Mouse (Mus musculus) testis, adult 2 months (tissue): ENCODE measurements around the gene Timm22. TPM values are rescaled to one million over a fixed set of nuclear protein-coding genes. Genes with fewer than 3 reads are reported as not detected.

Source experiments
- H3K27ac ChIP-seq: fragments of 200-500 bp; 2 replicates; pipeline ENCODE4 v1.5.1; 2012; ENCODE audit warnings: low read depth, low read length; ENCODE audit not compliant: control insufficient read depth, insufficient read depth
- H3K27me3 ChIP-seq: fragments of 200-500 bp; 2 replicates; pipeline ENCODE4 v1.6.1; 2012; ENCODE audit warnings: mild to moderate bottlenecking, low read length, moderate library complexity; ENCODE audit not compliant: control insufficient read depth, insufficient read depth
- H3K36me3 ChIP-seq: fragments of 200-500 bp; 2 replicates; pipeline ENCODE4 v1.6.1; 2012; ENCODE audit warnings: mild to moderate bottlenecking, low read length; ENCODE audit not compliant: control insufficient read depth, insufficient read depth
- H3K4me1 ChIP-seq: fragments of 200-500 bp; 2 replicates; pipeline ENCODE4 v1.6.1; 2012; ENCODE audit warnings: low read length; ENCODE audit not compliant: control insufficient read depth, insufficient read depth
- H3K4me3 ChIP-seq: fragments of 200-500 bp; 2 replicates; pipeline ENCODE4 v1.5.1; 2012; ENCODE audit warnings: low read depth, mild to moderate bottlenecking, low read length, moderate library complexity, mixed read lengths; ENCODE audit not compliant: control insufficient read depth
- CTCF ChIP-seq: fragments of 200-500 bp; IDR thresholded peaks from 2 replicates; pipeline ENCODE4 v1.5.1; 2012; ENCODE audit warnings: low read depth, mild to moderate bottlenecking, inconsistent platforms, low read length, moderate library complexity; ENCODE audit not compliant: control insufficient read depth, insufficient read depth, insufficient replicate concordance
- POLR2A ChIP-seq: fragments of 200-500 bp; IDR thresholded peaks from 2 replicates; pipeline ENCODE4 v1.6.1; 2012; ENCODE audit warnings: low read depth, mild to moderate bottlenecking, inconsistent platforms, low read length, moderate library complexity; ENCODE audit not compliant: control insufficient read depth
- polyA plus RNA-seq: library from polyadenylated mRNA; depleted of rRNA; stranded (reverse); fragments of >200 nt; gene quantifications from 2 replicates; pipeline ENCODE4 v1.2.3, GENCODE M21; 2012

Timm22 gene
- polyA plus RNA-seq, 1 experiment: 8.6 TPM

DNA sequence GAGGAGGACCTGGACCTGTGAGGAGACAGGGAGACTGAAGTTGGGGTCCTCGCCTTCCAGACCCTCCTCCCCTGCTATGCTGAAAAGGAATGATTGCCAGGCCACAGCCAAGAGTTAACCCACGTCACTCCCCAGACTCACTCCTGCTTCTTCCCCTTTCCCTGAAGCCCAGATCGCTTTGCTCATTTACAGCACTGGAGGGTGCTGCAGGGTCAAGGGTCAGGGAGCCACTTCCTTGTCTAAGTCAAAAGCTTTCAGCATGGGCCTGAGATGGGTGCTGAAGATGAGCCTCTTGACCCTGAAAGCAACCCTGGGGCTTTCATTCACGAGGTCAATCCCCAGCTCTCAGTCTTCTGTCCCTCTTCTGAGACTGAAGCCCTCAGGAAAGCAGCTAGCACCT lies 12.4 kb downstream of the Timm22 start:
- no peaks in the 10 kb centered on the region for H3K4me1 ChIP-seq
- TF ChIP-seq CTCF (no peak), POLR2A (no peak)
- H3K27ac ChIP-seq: no peak overlapping the region
- H3K27me3 ChIP-seq: no peaks in the 10 kb centered on the region
- H3K36me3 ChIP-seq: peaks cover 1% of the 10 kb centered on the region
- H3K4me3 ChIP-seq: no peak overlapping the region

DNA sequence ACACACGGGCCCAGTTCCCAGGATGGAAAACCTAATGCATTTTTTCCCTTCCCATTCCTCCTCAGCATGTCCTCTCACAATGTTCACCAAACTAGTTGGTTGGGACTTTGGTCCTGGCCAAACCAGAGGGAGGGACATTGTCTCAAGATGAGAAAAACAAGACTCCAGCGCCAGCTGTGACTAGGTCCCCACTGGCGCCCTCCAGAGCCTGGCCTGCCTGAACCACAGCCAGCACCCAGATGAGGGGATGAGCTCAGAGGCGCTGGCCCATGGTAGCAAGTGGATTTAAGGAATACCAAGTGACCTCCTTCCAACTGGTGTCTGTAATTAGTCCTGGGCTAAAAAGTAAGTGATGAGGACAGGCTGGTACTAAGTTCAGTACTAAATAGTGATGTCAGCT lies 14.1 kb downstream of the Timm22 start:
- Histone ChIP-seq H3K4me3 (no peak overlapping the region), H3K27me3 (no peaks in the 10 kb centered on the region), H3K4me1 (no peaks in the 10 kb centered on the region), H3K27ac (no peak overlapping the region), H3K36me3 (peaks cover under 1% of the 10 kb centered on the region; the same call in 1 of the 2 replicates)
- TF ChIP-seq CTCF: no peak
- TF ChIP-seq POLR2A: no peak

DNA sequence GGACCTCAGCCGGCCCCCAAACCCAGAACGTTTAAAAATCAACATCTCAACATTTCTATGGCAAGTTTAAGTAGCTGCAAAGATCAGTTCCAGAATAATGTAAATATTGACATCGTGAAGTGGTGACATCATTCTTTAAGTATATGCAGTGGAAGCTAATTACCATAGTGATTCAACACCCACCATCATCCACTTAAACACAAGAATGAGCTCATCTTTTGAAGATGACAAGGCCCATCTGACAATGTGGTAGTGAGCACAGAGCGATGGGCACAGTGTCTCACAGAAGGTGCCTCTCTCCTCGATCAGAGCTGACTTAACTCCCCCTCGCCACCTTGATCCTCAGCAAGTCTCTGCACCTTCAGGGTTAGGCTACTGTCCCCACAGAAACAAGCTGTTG lies 19.0 kb downstream of the Timm22 start:
- no peak overlapping the region for H3K27ac ChIP-seq
- no peak for TF ChIP-seq POLR2A
- no peak for TF ChIP-seq CTCF
- H3K27me3 ChIP-seq: no peaks in the 10 kb centered on the region
- H3K4me3 ChIP-seq: no peak overlapping the region
- H3K36me3 ChIP-seq: no peaks in the 10 kb centered on the region
- no peaks in the 10 kb centered on the region for H3K4me1 ChIP-seq

DNA sequence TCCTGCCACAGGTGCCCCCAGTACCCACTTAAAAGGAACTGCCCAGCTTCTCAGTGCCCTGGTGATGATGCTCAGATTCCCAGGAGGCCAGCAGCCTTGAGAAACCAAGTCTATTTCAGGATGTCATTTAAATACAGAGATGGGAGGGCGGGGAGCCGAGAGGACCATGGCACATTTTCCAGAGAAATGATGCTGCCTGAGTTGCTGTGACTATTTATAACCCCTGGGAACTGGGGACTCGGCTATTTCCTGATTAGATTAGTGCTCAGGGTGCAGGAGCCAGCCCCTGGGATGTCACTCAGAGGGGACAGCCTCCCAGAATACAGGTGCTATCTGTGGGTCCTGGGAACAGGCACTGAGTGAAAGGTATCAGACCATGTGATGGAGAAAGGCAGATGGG lies 21.0 kb downstream of the Timm22 start:
- TF ChIP-seq POLR2A (no peak), CTCF (no peak)
- H3K27ac ChIP-seq: no peak overlapping the region
- H3K4me1 ChIP-seq: no peaks in the 10 kb centered on the region
- no peaks in the 10 kb centered on the region for H3K27me3 ChIP-seq
- no peaks in the 10 kb centered on the region for H3K36me3 ChIP-seq
- H3K4me3 ChIP-seq: no peak overlapping the region

DNA sequence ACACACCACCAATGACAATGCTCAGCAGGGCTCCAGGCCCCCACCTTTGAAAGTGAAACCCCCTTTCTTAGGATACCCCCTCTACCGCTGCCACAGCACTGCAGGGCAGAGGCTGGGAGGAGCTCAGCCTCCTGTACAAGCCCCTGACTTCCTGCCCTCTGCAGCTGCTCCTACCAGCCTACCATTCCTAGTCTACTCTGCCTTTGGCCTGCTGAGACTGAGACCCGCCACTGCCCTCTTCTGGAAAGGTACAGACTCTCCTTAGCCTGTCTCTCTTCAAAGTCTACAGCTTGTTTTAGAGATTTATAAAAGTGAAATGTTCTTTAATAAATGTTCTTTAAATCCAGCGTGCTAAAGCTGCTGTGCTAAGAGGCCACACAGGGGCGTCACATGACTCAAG lies 22.3 kb downstream of the Timm22 start:
- H3K4me3 ChIP-seq: no peak overlapping the region
- H3K27me3 ChIP-seq: no peaks in the 10 kb centered on the region
- no peaks in the 10 kb centered on the region for H3K4me1 ChIP-seq
- TF ChIP-seq CTCF (no peak), POLR2A (no peak)
- no peak overlapping the region for H3K27ac ChIP-seq
- H3K36me3 ChIP-seq: no peaks in the 10 kb centered on the region

DNA sequence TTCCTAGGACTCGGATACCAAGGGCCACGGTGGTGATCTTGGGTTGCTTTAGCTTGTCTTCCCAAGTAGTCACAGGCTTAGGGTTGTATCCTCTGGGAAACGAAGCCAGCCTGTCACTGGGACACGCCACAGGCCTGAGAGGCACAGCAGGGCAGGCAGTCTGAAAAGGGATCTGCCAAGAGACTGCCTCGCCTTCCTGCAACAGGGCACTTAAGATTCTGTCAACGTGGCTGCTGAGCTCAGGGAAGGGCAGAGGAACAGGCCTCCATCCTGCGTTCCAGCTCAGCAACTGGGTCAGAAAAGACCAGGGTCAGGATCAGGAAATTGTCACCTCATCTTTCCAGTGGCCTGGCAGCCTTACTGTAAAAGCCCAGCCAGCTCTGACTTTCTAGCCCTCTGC lies 22.8 kb downstream of the Timm22 start:
- H3K4me1 ChIP-seq: no peaks in the 10 kb centered on the region
- no peak overlapping the region for H3K4me3 ChIP-seq
- TF ChIP-seq POLR2A (no peak), CTCF (no peak)
- H3K36me3 ChIP-seq: no peaks in the 10 kb centered on the region
- no peaks in the 10 kb centered on the region for H3K27me3 ChIP-seq
- no peak overlapping the region for H3K27ac ChIP-seq

DNA sequence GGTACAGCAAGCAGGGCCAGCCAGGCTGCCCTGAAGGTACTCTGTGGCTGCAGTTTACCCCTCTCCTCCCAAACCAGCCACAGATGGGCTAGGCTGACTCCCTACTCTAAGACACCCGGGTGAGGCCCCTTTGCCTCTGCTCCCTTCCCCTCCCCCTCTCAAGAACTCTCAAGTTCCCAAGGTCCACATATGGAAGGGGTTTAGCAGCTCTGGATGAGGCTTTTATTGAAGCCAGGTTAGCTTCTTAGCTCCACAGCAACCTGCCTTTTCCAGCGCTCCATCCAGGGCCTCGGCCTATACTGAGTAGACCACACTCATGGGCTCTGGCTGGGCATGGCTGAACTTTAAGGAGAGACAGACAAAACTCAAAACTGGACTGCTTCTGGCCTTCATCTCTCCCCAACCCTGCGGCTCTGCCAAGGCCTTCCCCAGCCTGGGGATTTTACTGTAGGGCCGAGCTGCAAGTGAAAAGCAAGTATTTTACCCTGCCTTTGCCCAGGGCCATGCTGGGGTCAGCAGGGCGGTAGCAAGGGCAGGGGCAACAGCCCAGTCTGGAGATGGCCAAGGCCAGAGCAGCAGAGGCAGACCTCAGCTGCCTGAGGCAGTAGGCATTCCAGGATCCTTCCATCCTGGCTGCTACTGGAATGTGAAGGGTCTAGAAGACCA lies 23.3 kb downstream of the Timm22 start:
- Histone ChIP-seq H3K4me1 (no peaks in the 10 kb centered on the region), H3K4me3 (no peak overlapping the region), H3K27me3 (no peaks in the 10 kb centered on the region), H3K36me3 (no peaks in the 10 kb centered on the region), H3K27ac (no peak overlapping the region)
- TF ChIP-seq CTCF (no peak), POLR2A (no peak)

DNA sequence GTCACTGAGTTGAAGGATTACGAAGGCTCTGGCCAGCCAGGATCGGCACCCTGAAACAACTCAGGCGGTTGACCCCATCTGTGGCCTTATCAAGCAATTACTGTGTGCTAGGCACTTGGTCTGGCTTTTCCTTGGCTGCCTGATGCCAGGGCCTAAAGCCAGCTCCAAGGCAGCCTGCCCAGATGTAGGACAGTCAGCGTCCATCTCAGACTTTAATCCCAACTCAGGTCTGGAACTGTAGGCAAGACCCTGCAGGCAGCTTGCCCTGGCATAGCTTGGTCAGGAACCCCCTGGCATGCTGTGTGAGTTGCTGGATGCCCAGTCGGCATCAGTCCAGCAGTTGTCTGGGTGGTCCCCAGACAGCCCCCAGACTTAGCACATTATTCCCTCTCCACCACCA lies 29.3 kb downstream of the Timm22 start:
- H3K4me3 ChIP-seq: no peak overlapping the region
- no peaks in the 10 kb centered on the region for H3K27me3 ChIP-seq
- H3K36me3 ChIP-seq: no peaks in the 10 kb centered on the region
- H3K27ac ChIP-seq: no peak overlapping the region
- H3K4me1 ChIP-seq: no peaks in the 10 kb centered on the region; the same call in 1 of the 2 replicates
- TF ChIP-seq POLR2A (no peak), CTCF (no peak)
